Mouse (Mus musculus): ENCODE data around the gene Dtd2. TPM values are rescaled to one million over a fixed set of nuclear protein-coding genes. Genes with fewer than 3 reads are reported as not detected.

The Dtd2 gene
- polyA plus RNA-seq, 1 experiment from 2014 or later, result 24.4 TPM

- Histone ChIP-seq H3K36me3 (no peaks in the 10 kb centered on the region), H3K27ac (no peak overlapping the region), H3K9me3 (no peaks in the 10 kb centered on the region), H3K4me3 (replicated peaks) (no peak overlapping the region), H3K27me3 (replicated peaks) (no peaks in the 10 kb centered on the region), H3K9ac (no peak overlapping the region), H3K4me2 (no peak overlapping the region), H3K4me1 (no peaks in the 10 kb centered on the region)
- WGBS, result 65% methylated on average over 9 of the region's 9 CpGs
- no peak for ATAC-seq (ENCODE audit: insufficient read depth, low FRiP score, low read depth)
These were observed 29.8 kb downstream of the Dtd2 start for GRCm38 (mm10) chr12:51976531-51976930.

- no peak overlapping the region for H3K4me2 ChIP-seq
- no peaks in the 10 kb centered on the region for H3K27me3 ChIP-seq (replicated peaks)
- H3K27ac ChIP-seq, result no peak overlapping the region
- ATAC-seq (ENCODE audit: insufficient read depth, low FRiP score, low read depth), result no peak
- no peak overlapping the region for H3K4me3 ChIP-seq (replicated peaks)
- H3K9ac ChIP-seq, result no peak overlapping the region
- no peaks in the 10 kb centered on the region for H3K9me3 ChIP-seq
- H3K36me3 ChIP-seq, result no peaks in the 10 kb centered on the region
- H3K4me1 ChIP-seq, result 0 out of 2 replicates have a peak, but pooled peaks cover 7% of the 10 kb centered on the region
- WGBS, result 96% methylated on average over 1 of the region's 1 CpGs
These were observed 31.9 kb downstream of the Dtd2 start for GRCm38 (mm10) chr12:51974381-51974780.

GRCm38 (mm10) chr12:51972269-51973065 lies 33.8 kb downstream of the Dtd2 start:
- ATAC-seq (ENCODE audit: insufficient read depth, low FRiP score, low read depth), result no peak
- no peaks in the 10 kb centered on the region for H3K36me3 ChIP-seq
- no peak overlapping the region for H3K27ac ChIP-seq
- H3K27me3 ChIP-seq (replicated peaks), result no peaks in the 10 kb centered on the region
- no peaks in the 10 kb centered on the region for H3K9me3 ChIP-seq
- 94% methylated on average over 5 of the region's 5 CpGs for WGBS
- H3K4me1 ChIP-seq, result peaks cover 11% of the 10 kb centered on the region; the same call in 1 of the 2 replicates
- no peak overlapping the region for H3K9ac ChIP-seq
- no peak overlapping the region for H3K4me2 ChIP-seq
- H3K4me3 ChIP-seq (replicated peaks), result no peak overlapping the region

- H3K9ac ChIP-seq, result peak within 1 kb of the TSS; percentile 93
- peak; percentile 98 for ATAC-seq (ENCODE audit: insufficient read depth, low FRiP score, low read depth)
- H3K9me3 ChIP-seq, result no peaks in the 10 kb centered on the region
- H3K4me2 ChIP-seq, result peak within 1 kb of the TSS; percentile 57
- peaks cover 11% of the 10 kb centered on the region; the same call in 1 of the 2 replicates for H3K4me1 ChIP-seq
- under 1% methylated on average over 53 of the region's 53 CpGs for WGBS
- H3K36me3 ChIP-seq, result no peaks in the 10 kb centered on the region
- peak within 1 kb of the TSS; percentile 96 for H3K27ac ChIP-seq
- peak within 1 kb of the TSS; percentile 99 for H3K4me3 ChIP-seq (replicated peaks)
- no peaks in the 10 kb centered on the region for H3K27me3 ChIP-seq (replicated peaks)
These were observed 35.1 kb downstream of the Dtd2 start, which contains the start of gene Heatr5a for GRCm38 (mm10) chr12:51971070-51971664. Gene Heatr5a (minus strand): TSS chr12:51971321.

GRCm38 (mm10) chr12:51970352-51971069 lies 35.8 kb downstream of the Dtd2 start:
- no peaks in the 10 kb centered on the region for H3K9me3 ChIP-seq
- H3K27ac ChIP-seq, result peak overlapping the region; percentile 96
- no peaks in the 10 kb centered on the region for H3K36me3 ChIP-seq
- peak overlapping the region; percentile 57 for H3K4me2 ChIP-seq
- ATAC-seq (ENCODE audit: insufficient read depth, low FRiP score, low read depth), result peak; percentile 74
- peak overlapping the region; percentile 99 for H3K4me3 ChIP-seq (replicated peaks)
- 2% methylated on average over 35 of the region's 35 CpGs for WGBS
- H3K9ac ChIP-seq, result peak overlapping the region; percentile 93
- H3K4me1 ChIP-seq, result peaks cover 11% of the 10 kb centered on the region; the same call in 1 of the 2 replicates
- no peaks in the 10 kb centered on the region for H3K27me3 ChIP-seq (replicated peaks)

GRCm38 (mm10) chr12:51969876-51970275 lies 36.4 kb downstream of the Dtd2 start:
- Histone ChIP-seq H3K27me3 (replicated peaks) (no peaks in the 10 kb centered on the region), H3K4me2 (peak overlapping the region; percentile 57), H3K9me3 (no peaks in the 10 kb centered on the region), H3K27ac (no peak overlapping the region), H3K9ac (no peak overlapping the region), H3K36me3 (no peaks in the 10 kb centered on the region), H3K4me3 (replicated peaks) (peak overlapping the region; percentile 99), H3K4me1 (peaks cover 11% of the 10 kb centered on the region; the same call in 1 of the 2 replicates)
- WGBS, result 12% methylated on average over 7 of the region's 7 CpGs
- ATAC-seq (ENCODE audit: insufficient read depth, low FRiP score, low read depth), result no peak

GRCm38 (mm10) chr12:51969092-51969491 lies 37.2 kb downstream of the Dtd2 start:
- Histone ChIP-seq H3K27ac (no peak overlapping the region), H3K4me3 (replicated peaks) (no peak overlapping the region), H3K4me2 (no peak overlapping the region), H3K4me1 (peaks cover 15% of the 10 kb centered on the region; the same call in 1 of the 2 replicates), H3K36me3 (no peaks in the 10 kb centered on the region), H3K27me3 (replicated peaks) (no peaks in the 10 kb centered on the region), H3K9me3 (no peaks in the 10 kb centered on the region), H3K9ac (no peak overlapping the region)
- 80% methylated on average over 2 of the region's 2 CpGs for whole genome bisulfite sequencing
- no peak for ATAC-seq (ENCODE audit: insufficient read depth, low FRiP score, low read depth)

- Histone ChIP-seq H3K27me3 (replicated peaks) (no peaks in the 10 kb centered on the region), H3K9me3 (no peaks in the 10 kb centered on the region), H3K9ac (no peak overlapping the region), H3K4me1 (peaks cover 17% of the 10 kb centered on the region; the same call in 1 of the 2 replicates), H3K36me3 (no peaks in the 10 kb centered on the region), H3K27ac (no peak overlapping the region), H3K4me2 (no peak overlapping the region), H3K4me3 (replicated peaks) (no peak overlapping the region)
- no peak for ATAC-seq (ENCODE audit: insufficient read depth, low FRiP score, low read depth)
- WGBS, result 80% methylated on average over 9 of the region's 9 CpGs
These were observed 38.2 kb downstream of the Dtd2 start for GRCm38 (mm10) chr12:51967915-51968595.

GRCm38 (mm10) chr12:51957626-51958025 lies 48.7 kb downstream of the Dtd2 start:
- H3K36me3 ChIP-seq, result peaks cover 11% of the 10 kb centered on the region
- H3K4me3 ChIP-seq (replicated peaks), result no peak overlapping the region
- H3K4me1 ChIP-seq, result no peaks in the 10 kb centered on the region
- ATAC-seq (ENCODE audit: insufficient read depth, low FRiP score, low read depth), result no peak
- H3K9ac ChIP-seq, result no peak overlapping the region
- no peaks in the 10 kb centered on the region for H3K9me3 ChIP-seq
- no peak overlapping the region for H3K27ac ChIP-seq
- no peaks in the 10 kb centered on the region for H3K27me3 ChIP-seq (replicated peaks)
- H3K4me2 ChIP-seq, result no peak overlapping the region
- WGBS, result 83% methylated on average over 6 of the region's 6 CpGs

- H3K9me3 ChIP-seq, result no peaks in the 10 kb centered on the region
- no peak overlapping the region for H3K4me2 ChIP-seq
- H3K27ac ChIP-seq, result no peak overlapping the region
- WGBS, result 78% methylated on average over 10 of the region's 10 CpGs
- no peak for ATAC-seq (ENCODE audit: insufficient read depth, low FRiP score, low read depth)
- no peaks in the 10 kb centered on the region for H3K27me3 ChIP-seq (replicated peaks)
- H3K4me1 ChIP-seq, result no peaks in the 10 kb centered on the region
- no peak overlapping the region for H3K4me3 ChIP-seq (replicated peaks)
- peaks cover 42% of the 10 kb centered on the region for H3K36me3 ChIP-seq
- H3K9ac ChIP-seq, result no peak overlapping the region
These were observed 54.0 kb downstream of the Dtd2 start for GRCm38 (mm10) chr12:51952309-51952708.

- no peak overlapping the region for H3K4me3 ChIP-seq (replicated peaks)
- 90% methylated on average over 10 of the region's 10 CpGs for WGBS
- no peak overlapping the region for H3K4me2 ChIP-seq
- no peak overlapping the region for H3K27ac ChIP-seq
- no peaks in the 10 kb centered on the region for H3K4me1 ChIP-seq
- H3K9ac ChIP-seq, result no peak overlapping the region
- no peaks in the 10 kb centered on the region for H3K9me3 ChIP-seq
- ATAC-seq (ENCODE audit: insufficient read depth, low FRiP score, low read depth), result no peak
- H3K36me3 ChIP-seq, result peaks cover 50% of the 10 kb centered on the region
- H3K27me3 ChIP-seq (replicated peaks), result no peaks in the 10 kb centered on the region
These were observed 58.8 kb downstream of the Dtd2 start for GRCm38 (mm10) chr12:51947498-51947945.
